Mouse (Mus musculus) kidney, postnatal 0 days (tissue): ENCODE results near the gene Fcgr1. TPM values are rescaled to one million over a fixed set of nuclear protein-coding genes. Genes with fewer than 3 reads are reported as not detected.
A peak's percentile ranks its signal among the peaks of the same experiment; 100 is the strongest.

ENCODE experiments used
- ATAC-seq: fragments of 200-750 bp; cut with Nextera tagmentation; replicated peaks from 2 replicates; pipeline ENCODE4 v1.8.0; 2017; ENCODE audit warnings: low read depth, moderate number of reproducible peaks, moderate TSS enrichment, moderate library complexity; ENCODE audit not compliant: low FRiP score
- DNase-seq: peaks from one replicate; pipeline ENCODE4 v3.0.0-alpha.2; 2016; ENCODE audit warnings: low spot score
- H3K27ac ChIP-seq: fragments of 300-500 bp; sonication (generic); 2 replicates; pipeline ENCODE4 v1.5.1; 2014; ENCODE audit warnings: mild to moderate bottlenecking
- H3K27me3 ChIP-seq: fragments of 300-500 bp; sonication (generic); 2 replicates; pipeline ENCODE4 v1.6.1; 2014; ENCODE audit warnings: low read length, mixed read lengths; ENCODE audit not compliant: insufficient read depth
- H3K36me3 ChIP-seq: fragments of 300-500 bp; sonication (generic); 2 replicates; pipeline ENCODE4 v1.6.1; 2014; ENCODE audit warnings: low read length, mixed read lengths; ENCODE audit not compliant: insufficient read depth
- H3K4me1 ChIP-seq: fragments of 300-500 bp; sonication (generic); replicated peaks from 2 replicates; pipeline ENCODE4 v1.6.1; 2014; ENCODE audit warnings: antibody characterized with exemption, low read length, mixed read lengths; ENCODE audit not compliant: insufficient read depth
- H3K4me2 ChIP-seq: fragments of 300-500 bp; sonication (generic); 2 replicates; pipeline ENCODE4 v1.6.1; 2014; ENCODE audit warnings: mild to moderate bottlenecking, low read length, moderate library complexity, mixed read lengths
- H3K4me3 ChIP-seq: fragments of 300-500 bp; sonication (generic); replicated peaks from 2 replicates; pipeline ENCODE4 v1.5.1; 2014; ENCODE audit warnings: low read depth, low read length
- H3K9ac ChIP-seq: fragments of 300-500 bp; sonication (generic); 2 replicates; pipeline ENCODE4 v1.6.1; 2014; ENCODE audit warnings: low read depth, low read length
- H3K9me3 ChIP-seq: fragments of 300-500 bp; sonication (generic); replicated peaks from 2 replicates; pipeline ENCODE4 v1.6.1; 2016; ENCODE audit warnings: low read length, inconsistent platforms, mixed read lengths
- CTCF ChIP-seq: IDR thresholded peaks from 2 replicates; pipeline ENCODE4 v1.5.1; 2016; ENCODE audit warnings: antibody characterized with exemption, low read depth, mild to moderate bottlenecking, moderate library complexity
- WGBS: fragments of 180-500 bp; shearing (Covaris S2); extraction: QIAGEN DNeasy Blood & Tissue Kit; methylation state at CpG from one replicate; pipeline ENCODE4 v1.1.7; 2014; 5-methylcytosine and 5-hydroxymethylcytosine counted together
- polyA plus RNA-seq: library from polyadenylated mRNA; unstranded; fragments of >200 nt; fragmentation: Nextera tagmentation; extraction: Ambion mirVana; gene quantifications from 2 replicates; pipeline ENCODE4 v1.2.1, GENCODE M21; 2015

The Fcgr1 gene
- polyA plus RNA-seq, 1 experiment from 2014 or later = 2.0 TPM

DNA sequence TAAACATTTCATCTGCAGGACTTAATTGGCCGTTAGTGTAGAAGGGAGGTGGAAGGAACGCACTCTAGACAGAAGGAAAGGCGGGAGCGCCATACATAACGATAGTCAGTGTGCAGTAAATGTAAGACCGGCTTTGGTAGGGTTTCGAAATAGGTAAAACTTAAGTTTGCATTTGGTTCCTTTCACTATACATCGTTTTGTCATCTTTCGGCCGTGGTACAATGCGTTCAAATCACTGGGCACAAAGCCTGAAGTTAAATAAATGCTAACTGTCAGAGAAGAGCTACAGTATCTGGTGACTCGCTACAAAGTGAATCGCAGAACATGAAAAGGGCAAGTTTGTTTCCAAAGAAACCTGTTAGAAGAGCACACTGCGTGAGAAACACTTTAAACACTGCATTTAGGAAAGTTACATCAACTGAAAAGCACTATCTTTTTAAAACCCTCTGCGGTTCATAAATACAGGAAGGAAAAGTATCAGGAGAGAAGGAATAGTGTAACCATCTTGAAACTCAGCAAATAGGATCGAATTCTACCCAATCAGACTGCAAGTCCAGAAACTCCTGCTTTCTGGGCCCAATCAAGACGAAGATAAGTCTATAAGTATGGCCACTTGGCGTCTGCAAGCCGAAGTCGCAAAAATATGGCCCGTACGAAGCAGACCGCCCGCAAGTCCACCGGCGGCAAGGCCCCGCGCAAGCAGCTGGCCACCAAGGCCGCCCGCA is 25.6 kb downstream of the Fcgr1 start, which contains the start of gene Hist2h3b:
TSS of gene Hist2h3b (plus strand) at position 604 of the 725 bp plus-strand sequence.
- H3K4me1 ChIP-seq = peaks cover 11% of the 10 kb centered on the region
- peak within 1 kb of the TSS; percentile 85 for H3K4me2 ChIP-seq
- H3K9ac ChIP-seq = peak within 1 kb of the TSS; percentile 64
- no peak for TF ChIP-seq CTCF
- peak; percentile 68 for ATAC-seq
- H3K36me3 ChIP-seq = no peaks in the 10 kb centered on the region
- peak within 1 kb of the TSS; percentile 54 for H3K4me3 ChIP-seq
- H3K27me3 ChIP-seq = no peaks in the 10 kb centered on the region
- 16% methylated on average over 28 of the region's 30 CpGs for WGBS
- peak within 1 kb of the TSS; percentile 93 for H3K27ac ChIP-seq
- no peaks in the 10 kb centered on the region for H3K9me3 ChIP-seq
- peak; percentile 98 for DNase-seq

DNA sequence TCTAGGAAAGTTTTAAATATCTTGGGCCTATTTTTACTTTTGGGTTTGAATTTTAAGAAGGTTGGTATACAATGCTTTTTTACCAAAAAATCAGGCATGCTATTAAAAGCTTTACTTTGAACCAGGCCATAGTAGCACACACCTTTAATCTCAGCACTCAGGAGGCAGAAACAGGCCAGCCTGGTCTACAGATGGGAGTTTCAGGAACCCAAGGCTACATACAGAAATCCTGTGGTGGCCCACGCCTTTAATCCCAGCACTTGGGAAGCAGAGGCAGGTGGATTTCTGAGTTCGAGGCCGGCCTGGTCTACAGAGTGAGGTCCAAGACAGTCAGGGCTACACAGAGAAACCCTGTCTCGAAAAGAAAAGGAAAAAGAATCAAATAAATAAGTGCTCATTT is 26.2 kb downstream of the Fcgr1 start:
- Histone ChIP-seq H3K36me3 (no peaks in the 10 kb centered on the region), H3K4me3 (peak overlapping the region; percentile 37), H3K9me3 (no peaks in the 10 kb centered on the region), H3K9ac (no peak overlapping the region), H3K27me3 (no peaks in the 10 kb centered on the region), H3K4me1 (peaks cover 11% of the 10 kb centered on the region), H3K27ac (peak overlapping the region; percentile 93), H3K4me2 (peak overlapping the region; percentile 60; the same call in 1 of the 2 replicates)
- WGBS = 76% methylated on average over 4 of the region's 4 CpGs
- no peak for DNase-seq
- ATAC-seq = no peak
- no peak for TF ChIP-seq CTCF

DNA sequence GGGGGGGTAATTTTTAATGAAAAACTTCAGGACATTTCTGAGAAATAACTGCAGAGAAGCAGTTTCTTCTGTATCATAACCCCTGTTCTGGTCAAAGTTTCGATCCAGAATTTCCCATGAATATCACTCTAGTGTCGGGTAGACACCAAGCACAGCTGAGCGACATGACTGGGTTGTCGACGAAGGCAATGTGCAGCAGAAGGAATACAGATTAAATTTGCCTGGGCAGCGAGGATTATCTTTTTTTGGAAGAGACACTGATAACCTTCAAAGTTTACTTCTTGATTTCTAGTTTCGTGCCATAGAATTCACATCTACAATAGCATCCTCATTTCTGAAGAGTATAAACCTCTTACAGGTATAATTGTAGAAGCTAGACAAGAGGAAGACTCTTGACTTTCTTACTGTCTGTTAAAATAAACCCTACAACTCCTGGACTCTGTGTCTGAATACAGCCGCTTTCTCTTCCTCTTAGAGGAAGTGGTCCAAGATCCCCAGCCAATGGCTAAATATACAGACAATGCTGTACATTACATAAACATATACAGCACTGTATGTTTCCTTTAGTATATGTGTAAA is 27.5 kb downstream of the Fcgr1 start:
- Histone ChIP-seq H3K4me2 (no peak overlapping the region), H3K27ac (no peak overlapping the region), H3K4me3 (no peak overlapping the region), H3K9ac (no peak overlapping the region), H3K4me1 (peaks cover 14% of the 10 kb centered on the region), H3K27me3 (no peaks in the 10 kb centered on the region), H3K36me3 (no peaks in the 10 kb centered on the region), H3K9me3 (no peaks in the 10 kb centered on the region)
- no peak for ATAC-seq
- DNase-seq = no peak
- TF ChIP-seq CTCF = no peak
- WGBS = 82% methylated on average over 8 of the region's 8 CpGs

DNA sequence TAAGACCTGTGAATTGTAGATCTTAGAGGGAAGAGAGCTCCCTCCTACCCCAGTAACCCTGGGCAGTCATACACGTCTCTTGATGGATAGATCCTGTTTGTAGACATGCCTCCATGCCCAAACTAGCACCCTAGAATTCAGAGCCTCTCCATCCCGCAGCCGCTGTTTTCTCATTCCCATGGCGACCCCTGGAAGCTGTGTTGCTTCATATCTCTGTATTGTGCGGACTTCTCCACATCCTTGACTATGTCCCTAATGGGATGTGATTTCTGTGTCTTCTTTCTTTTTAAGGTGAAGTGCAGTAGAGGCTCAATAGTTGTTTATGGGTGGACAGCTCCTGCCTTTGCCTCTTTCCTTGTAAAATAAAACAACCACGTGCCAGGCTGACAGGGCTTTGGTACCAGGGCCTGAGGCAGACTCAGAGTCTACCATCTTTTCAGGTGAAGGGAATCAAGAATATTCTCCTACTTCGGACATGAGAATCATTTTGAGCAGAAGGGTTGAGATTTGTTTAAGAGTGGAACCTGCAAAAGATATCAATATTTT is 29.3 kb downstream of the Fcgr1 start:
- peaks cover 14% of the 10 kb centered on the region for H3K4me1 ChIP-seq
- ATAC-seq = no peak
- no peaks in the 10 kb centered on the region for H3K9me3 ChIP-seq
- no peak for TF ChIP-seq CTCF
- peak overlapping the region; percentile 60; the same call in 1 of the 2 replicates for H3K4me3 ChIP-seq
- peak overlapping the region; percentile 78; the same call in 1 of the 2 replicates for H3K9ac ChIP-seq
- peak overlapping the region; percentile 82 for H3K4me2 ChIP-seq
- H3K27ac ChIP-seq = peak overlapping the region; percentile 96
- WGBS = 69% methylated on average over 7 of the region's 7 CpGs
- H3K27me3 ChIP-seq = no peaks in the 10 kb centered on the region
- H3K36me3 ChIP-seq = no peaks in the 10 kb centered on the region
- DNase-seq = no peak

DNA sequence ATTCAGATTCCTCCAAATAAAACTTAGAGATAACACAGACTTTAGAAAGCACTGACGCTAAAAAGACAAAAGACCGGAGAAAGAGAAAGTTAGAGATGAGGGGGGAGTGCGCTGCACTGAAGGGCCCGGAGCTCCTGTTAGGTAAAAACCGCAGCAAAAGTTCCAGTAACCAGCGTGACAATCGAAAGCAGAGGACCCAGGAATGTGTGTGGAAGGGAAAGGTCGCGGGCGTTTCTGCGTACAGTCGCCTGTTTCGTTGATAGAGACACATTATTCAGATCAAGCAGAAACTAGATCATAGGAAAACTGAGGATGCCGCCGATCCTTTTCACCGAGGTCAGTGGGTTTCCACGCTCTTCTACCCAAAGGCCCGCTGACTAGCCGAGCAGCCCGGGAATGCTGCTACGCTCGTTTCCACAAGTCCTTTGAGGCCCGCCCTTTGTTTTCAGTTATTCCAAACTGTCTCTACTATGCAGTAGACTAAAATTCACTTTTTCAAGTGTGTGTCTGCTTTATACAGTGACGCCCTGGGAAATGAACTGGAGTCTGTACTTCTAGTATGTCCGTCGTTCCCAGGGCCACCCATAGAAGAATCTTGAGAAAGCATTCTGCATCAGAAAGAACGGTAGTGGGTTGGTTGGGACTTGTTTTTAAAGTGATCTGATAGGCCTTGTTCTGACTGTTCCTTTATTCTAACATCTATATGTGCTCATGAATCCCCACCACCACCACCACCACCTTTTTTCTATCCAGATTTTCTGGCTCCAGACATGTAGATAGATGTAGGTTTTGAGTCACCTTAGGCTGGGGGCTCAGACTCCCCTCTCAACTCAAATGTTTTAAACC is 30.0 kb downstream of the Fcgr1 start:
- H3K4me1 ChIP-seq = peaks cover 14% of the 10 kb centered on the region
- WGBS = 4% methylated on average over 27 of the region's 27 CpGs
- H3K4me3 ChIP-seq = peak overlapping the region; percentile 60
- TF ChIP-seq CTCF = no peak
- H3K27ac ChIP-seq = peak overlapping the region; percentile 96
- peak overlapping the region; percentile 78 for H3K9ac ChIP-seq
- peak overlapping the region; percentile 82 for H3K4me2 ChIP-seq
- peak; percentile 31; the same call in 1 of the 2 replicates for ATAC-seq
- peak; percentile 83 for DNase-seq
- H3K27me3 ChIP-seq = no peaks in the 10 kb centered on the region
- no peaks in the 10 kb centered on the region for H3K9me3 ChIP-seq
- H3K36me3 ChIP-seq = no peaks in the 10 kb centered on the region
